Mouse (Mus musculus): ENCODE data around the gene Hnrnph1. TPM values are rescaled to one million over a fixed set of nuclear protein-coding genes. Genes with fewer than 3 reads are reported as not detected.

Hnrnph1 gene
- polyA plus RNA-seq, 1 experiment from 2014 or later = 390 TPM

DNA sequence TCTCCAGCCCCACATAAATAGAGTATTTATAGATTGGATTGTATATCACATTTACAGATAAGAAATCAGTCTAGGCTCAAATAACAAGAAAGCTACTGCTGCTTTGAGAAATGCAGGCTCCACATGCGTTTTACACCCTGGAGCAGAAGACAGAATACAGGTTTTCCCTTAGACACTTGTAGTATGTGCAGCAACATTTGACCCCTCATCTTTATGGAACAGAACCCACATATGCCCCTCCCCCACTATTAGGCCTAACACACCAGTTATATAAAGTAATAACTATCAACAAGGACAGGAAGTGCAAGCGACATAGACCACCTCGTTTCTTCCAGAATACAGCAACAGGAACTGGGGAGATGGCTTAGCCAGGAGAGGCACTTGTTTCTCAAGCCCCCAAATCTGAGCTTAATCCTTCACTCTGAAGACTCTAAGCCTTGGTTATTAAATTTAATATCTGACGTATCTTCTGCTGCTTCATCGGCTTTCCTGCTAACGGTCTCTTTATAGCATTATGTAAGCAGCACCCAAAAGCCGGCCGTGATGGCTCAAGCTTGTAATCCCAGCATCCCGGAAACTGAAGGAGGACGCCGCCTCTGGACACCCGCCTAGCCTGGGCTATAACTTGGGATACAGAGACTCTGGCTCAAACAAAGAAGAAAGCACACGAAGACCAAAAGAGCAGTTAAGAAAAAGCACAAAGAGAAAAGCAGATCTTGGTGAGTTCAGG is 2.3 kb upstream of the Hnrnph1 start:
- peaks cover 4% of the 10 kb centered on the region for H3K36me3 ChIP-seq
- ATAC-seq (ENCODE audit: low FRiP score) = no peak
- H3K4me1 ChIP-seq = peaks cover 28% of the 10 kb centered on the region
- no peak overlapping the region for H3K9ac ChIP-seq (replicated peaks)
- WGBS = 92% methylated on average over 13 of the region's 13 CpGs
- H3K4me2 ChIP-seq = no peak overlapping the region
- no peaks in the 10 kb centered on the region for H3K9me3 ChIP-seq (replicated peaks)
- no peaks in the 10 kb centered on the region for H3K27me3 ChIP-seq (replicated peaks)
- H3K4me3 ChIP-seq (replicated peaks) = no peak overlapping the region
- H3K27ac ChIP-seq (replicated peaks) = no peak overlapping the region

- Histone ChIP-seq H3K4me1 (peaks cover 35% of the 10 kb centered on the region), H3K9ac (replicated peaks) (no peak overlapping the region; the same call in 1 of the 2 replicates), H3K4me2 (no peak overlapping the region), H3K36me3 (peaks cover 8% of the 10 kb centered on the region), H3K9me3 (replicated peaks) (no peaks in the 10 kb centered on the region), H3K4me3 (replicated peaks) (no peak overlapping the region), H3K27me3 (replicated peaks) (no peaks in the 10 kb centered on the region), H3K27ac (replicated peaks) (no peak overlapping the region)
- ATAC-seq (ENCODE audit: low FRiP score) = no peak
- 86% methylated on average over 5 of the region's 5 CpGs for WGBS
Observed at GRCm38 (mm10) chr11:50375421-50375820, 1.4 kb upstream of the Hnrnph1 start.

DNA sequence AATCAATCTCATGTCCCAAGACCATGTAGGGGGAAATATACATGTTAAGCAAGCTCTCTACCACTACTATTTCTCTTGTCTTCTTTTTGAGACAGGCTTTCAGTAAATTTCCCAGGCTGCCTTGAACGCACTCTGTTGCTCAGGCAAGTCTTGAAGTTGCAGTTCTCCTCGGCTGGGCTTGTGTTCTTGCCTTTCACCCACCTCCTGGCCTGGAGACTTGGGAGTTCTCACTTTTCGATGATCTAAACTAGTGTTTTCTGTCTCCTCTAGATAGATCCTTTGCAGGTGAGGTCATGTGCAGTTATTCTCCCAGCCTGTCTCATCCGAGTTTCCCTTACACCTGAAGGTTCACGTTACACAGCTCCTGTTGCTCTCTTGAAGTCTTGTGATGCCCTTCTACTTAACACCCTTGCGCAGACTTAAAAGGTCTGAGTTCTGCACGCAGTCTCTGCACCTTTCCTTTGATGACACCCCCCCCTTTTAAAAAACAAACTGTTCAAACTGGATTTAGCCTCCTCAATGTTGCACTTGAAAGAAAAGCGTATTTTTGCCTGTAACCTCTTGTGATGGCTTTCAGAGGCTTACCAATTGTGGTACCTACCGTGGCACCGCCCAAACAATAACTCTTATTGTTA is 517 bp upstream of the Hnrnph1 start:
- Histone ChIP-seq H3K36me3 (peaks cover 8% of the 10 kb centered on the region), H3K4me3 (replicated peaks) (peak overlapping the region; percentile 94), H3K4me2 (peak overlapping the region; percentile 94), H3K9me3 (replicated peaks) (no peaks in the 10 kb centered on the region), H3K27me3 (replicated peaks) (no peaks in the 10 kb centered on the region), H3K9ac (replicated peaks) (peak overlapping the region; percentile 89), H3K27ac (replicated peaks) (peak overlapping the region; percentile 99), H3K4me1 (peaks cover 28% of the 10 kb centered on the region)
- no peak for ATAC-seq (ENCODE audit: low FRiP score)
- 24% methylated on average over 10 of the region's 10 CpGs for WGBS

- WGBS = under 1% methylated on average over 67 of the region's 71 CpGs
- Histone ChIP-seq H3K4me2 (peak overlapping the region; percentile 62), H3K9ac (replicated peaks) (peak overlapping the region; percentile 100), H3K9me3 (replicated peaks) (no peaks in the 10 kb centered on the region), H3K4me3 (replicated peaks) (peak overlapping the region; percentile 94), H3K36me3 (peaks cover 16% of the 10 kb centered on the region), H3K27me3 (replicated peaks) (no peaks in the 10 kb centered on the region), H3K4me1 (peaks cover 30% of the 10 kb centered on the region), H3K27ac (replicated peaks) (peak overlapping the region; percentile 99)
- ATAC-seq (ENCODE audit: low FRiP score) = peak; percentile 83
Observed at GRCm38 (mm10) chr11:50377892-50378684, 1.3 kb downstream of the Hnrnph1 start.

- Histone ChIP-seq H3K27ac (replicated peaks) (no peak overlapping the region), H3K9ac (replicated peaks) (peak overlapping the region; percentile 100)
- WGBS = 62% methylated on average over 12 of the region's 12 CpGs
Observed at GRCm38 (mm10) chr11:50379023-50379752, 2.4 kb downstream of the Hnrnph1 start.

DNA sequence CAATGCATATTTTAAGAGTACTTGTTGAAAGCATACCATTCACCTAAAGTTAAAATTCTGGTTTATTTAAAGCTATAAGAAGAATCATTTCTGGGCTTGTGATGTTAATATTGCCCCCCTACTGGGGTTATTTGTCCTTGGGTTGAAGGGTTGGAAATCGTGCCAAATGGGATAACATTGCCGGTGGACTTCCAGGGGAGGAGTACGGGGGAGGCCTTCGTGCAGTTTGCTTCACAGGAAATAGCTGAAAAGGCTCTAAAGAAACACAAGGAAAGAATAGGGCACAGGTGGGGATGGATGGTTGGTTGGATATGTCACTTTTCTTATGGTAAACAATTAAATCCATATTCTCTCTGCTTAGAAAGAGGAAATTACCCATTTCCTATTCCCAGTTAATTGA is 4.5 kb downstream of the Hnrnph1 start:
- WGBS = 25% methylated on average over 4 of the region's 4 CpGs
- Histone ChIP-seq H3K27ac (replicated peaks) (no peak overlapping the region), H3K4me1 (peaks cover 26% of the 10 kb centered on the region), H3K36me3 (peaks cover 33% of the 10 kb centered on the region), H3K4me2 (peak overlapping the region; percentile 53), H3K9ac (replicated peaks) (0 out of 2 replicates have a peak overlapping the region, but pooled peaks have one; percentile 34), H3K9me3 (replicated peaks) (no peaks in the 10 kb centered on the region), H3K27me3 (replicated peaks) (no peaks in the 10 kb centered on the region), H3K4me3 (replicated peaks) (peak overlapping the region; percentile 26)
- no peak for ATAC-seq (ENCODE audit: low FRiP score)

More at GRCm38 (mm10) chr11:50379023-50379752, 2.4 kb downstream of the Hnrnph1 start:
- Histone ChIP-seq H3K4me3 (replicated peaks) (peak overlapping the region; percentile 94), H3K36me3 (peaks cover 21% of the 10 kb centered on the region), H3K9me3 (replicated peaks) (no peaks in the 10 kb centered on the region), H3K27me3 (replicated peaks) (no peaks in the 10 kb centered on the region), H3K4me2 (peak overlapping the region; percentile 62), H3K4me1 (peaks cover 30% of the 10 kb centered on the region)
- ATAC-seq (ENCODE audit: low FRiP score) = no peak

- Histone ChIP-seq H3K4me2 (no peak overlapping the region), H3K9me3 (replicated peaks) (no peaks in the 10 kb centered on the region), H3K36me3 (peaks cover 72% of the 10 kb centered on the region), H3K9ac (replicated peaks) (no peak overlapping the region), H3K27me3 (replicated peaks) (no peaks in the 10 kb centered on the region), H3K4me1 (peaks cover 3% of the 10 kb centered on the region; the same call in 1 of the 2 replicates), H3K27ac (replicated peaks) (no peak overlapping the region; the same call in 1 of the 2 replicates), H3K4me3 (replicated peaks) (no peak overlapping the region)
- ATAC-seq (ENCODE audit: low FRiP score) = no peak
- 81% methylated on average over 3 of the region's 3 CpGs for WGBS
Observed at GRCm38 (mm10) chr11:50387167-50387679, 10.4 kb downstream of the Hnrnph1 start.

GRCm38 (mm10) chr11:50387697-50388096 is 10.9 kb downstream of the Hnrnph1 start:
- Histone ChIP-seq H3K9ac (replicated peaks) (no peak overlapping the region), H3K4me1 (no peaks in the 10 kb centered on the region), H3K9me3 (replicated peaks) (no peaks in the 10 kb centered on the region), H3K27ac (replicated peaks) (no peak overlapping the region), H3K4me2 (no peak overlapping the region), H3K36me3 (peaks cover 69% of the 10 kb centered on the region), H3K4me3 (replicated peaks) (no peak overlapping the region), H3K27me3 (replicated peaks) (no peaks in the 10 kb centered on the region)
- 90% methylated on average over 4 of the region's 4 CpGs for WGBS
- no peak for ATAC-seq (ENCODE audit: low FRiP score)

- Histone ChIP-seq H3K4me2 (no peak overlapping the region), H3K27ac (replicated peaks) (no peak overlapping the region), H3K27me3 (replicated peaks) (no peaks in the 10 kb centered on the region), H3K4me1 (no peaks in the 10 kb centered on the region), H3K9ac (replicated peaks) (no peak overlapping the region), H3K9me3 (replicated peaks) (no peaks in the 10 kb centered on the region), H3K36me3 (peaks cover 69% of the 10 kb centered on the region), H3K4me3 (replicated peaks) (no peak overlapping the region)
- no peak for ATAC-seq (ENCODE audit: low FRiP score)
- WGBS = 94% methylated on average over 3 of the region's 3 CpGs
Observed at GRCm38 (mm10) chr11:50388217-50388929, 11.6 kb downstream of the Hnrnph1 start.

GRCm38 (mm10) chr11:50389011-50389410 is 12.2 kb downstream of the Hnrnph1 start:
- Histone ChIP-seq H3K36me3 (peaks cover 72% of the 10 kb centered on the region), H3K27ac (replicated peaks) (no peak overlapping the region), H3K9me3 (replicated peaks) (no peaks in the 10 kb centered on the region), H3K27me3 (replicated peaks) (no peaks in the 10 kb centered on the region), H3K4me3 (replicated peaks) (no peak overlapping the region), H3K4me1 (no peaks in the 10 kb centered on the region), H3K4me2 (no peak overlapping the region), H3K9ac (replicated peaks) (no peak overlapping the region)
- 70% methylated on average over 3 of the region's 3 CpGs for WGBS
- no peak for ATAC-seq (ENCODE audit: low FRiP score)

Data from neural tube, embryonic 15.5 days (tissue).